Mouse (Mus musculus) thymus, postnatal 4 days (tissue): ENCODE measurements around the gene Tex21.
"Not testable (repeated sequence)": the region's sequence is repeated elsewhere in the genome, so short reads cannot be mapped to it uniquely, and the experiment has no call there.

ENCODE experiments used
- DNase-seq: peaks from one replicate; pipeline ENCODE4 v3.0.0; 2021

The Tex21 gene

DNA sequence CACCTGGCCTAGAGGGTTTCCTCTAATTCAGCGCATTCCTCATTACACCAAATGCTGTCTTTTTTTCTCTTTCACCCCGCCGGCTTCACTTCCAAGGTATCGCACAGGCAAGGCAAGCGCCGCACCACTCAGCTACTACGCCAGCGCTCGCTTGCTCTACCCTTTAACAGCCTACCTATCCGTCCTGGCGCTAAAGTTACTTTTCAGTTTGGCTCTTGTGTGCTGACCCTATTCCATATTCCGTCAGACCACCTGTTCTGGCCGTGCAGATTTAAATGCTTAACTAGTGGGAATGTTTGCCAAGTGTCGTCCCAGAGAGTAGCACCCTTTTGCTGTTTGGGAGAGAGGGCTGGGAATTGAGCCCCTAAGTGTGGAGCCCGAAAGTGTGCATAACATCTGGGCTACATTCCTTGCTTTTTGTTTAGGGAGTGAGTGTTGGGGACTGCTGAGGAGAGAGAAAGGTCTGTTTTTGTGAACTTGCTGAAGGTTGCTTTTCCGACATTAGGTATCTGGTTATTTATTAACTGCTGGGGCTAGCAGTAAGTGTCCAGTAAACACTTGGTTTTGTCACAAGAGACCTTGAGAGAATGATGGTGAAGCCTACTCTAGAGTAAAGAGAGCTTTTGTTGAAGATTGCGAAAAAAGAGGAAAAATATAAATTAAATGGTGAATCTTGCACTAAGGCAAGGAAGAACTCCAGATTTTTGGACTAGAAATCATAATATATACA lies 9.7 kb upstream of the Tex21 start:
- DNase-seq = peak; percentile 61

DNA sequence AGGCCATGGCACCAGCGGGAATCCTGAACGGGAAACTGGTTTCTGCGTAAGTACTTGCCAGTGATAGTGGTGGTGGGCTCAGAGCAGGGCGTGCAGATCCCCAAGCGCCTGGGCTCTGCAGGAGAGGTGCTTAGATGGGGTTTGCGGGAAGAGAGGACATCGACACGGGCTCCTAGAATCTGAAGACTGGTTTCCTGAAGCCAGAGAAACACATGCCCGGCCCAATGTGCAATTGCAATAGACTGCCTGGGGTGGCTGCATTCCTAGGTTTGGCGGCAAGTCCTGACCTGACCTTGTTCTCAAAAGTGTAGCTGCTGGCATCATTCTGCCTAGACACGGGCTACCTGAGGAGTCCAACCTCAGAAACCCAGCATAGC lies 8.9 kb upstream of the Tex21 start:
- DNase-seq = no peak

DNA sequence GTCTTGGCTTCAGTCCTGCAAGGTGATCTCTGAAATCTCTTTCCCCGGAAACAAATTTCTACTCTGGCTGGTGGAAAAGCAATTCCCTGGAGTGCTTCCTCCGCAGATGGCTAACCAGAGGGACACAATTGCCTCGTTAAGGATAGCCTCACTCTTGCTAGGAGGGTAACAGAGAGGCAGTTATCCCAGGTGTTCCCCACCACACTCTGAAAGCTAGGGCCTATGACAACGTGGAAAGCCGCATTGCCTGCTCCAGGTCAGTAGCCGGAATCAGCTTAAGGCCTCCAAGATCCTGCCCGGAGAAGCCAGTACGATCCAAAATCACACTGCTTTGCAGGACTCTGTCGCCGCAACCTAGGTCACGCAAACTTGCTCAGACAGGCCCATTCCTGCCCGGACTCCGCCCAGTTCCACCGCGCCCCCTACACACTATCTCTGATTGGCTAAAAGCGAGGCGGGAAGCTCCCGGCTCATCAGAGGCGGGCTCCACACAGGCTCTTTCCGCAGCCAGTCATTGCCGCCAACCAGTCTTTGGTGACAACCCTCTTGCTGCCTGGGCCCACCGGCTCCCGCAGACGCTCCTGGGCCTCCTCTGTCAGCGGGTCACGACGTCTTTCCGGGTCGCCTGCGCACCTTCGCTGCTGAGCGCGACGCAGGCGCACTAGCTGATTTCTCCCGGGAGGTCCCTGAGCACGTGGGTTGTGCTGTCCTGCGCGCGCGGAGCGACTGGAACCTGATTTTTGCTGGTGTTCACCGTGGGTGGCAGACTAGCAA lies 8.4 kb upstream of the Tex21 start, which contains the start of gene Mthfd1:
Mthfd1 (plus strand) TSS at position 574 of the 774 bp plus-strand sequence.
- DNase-seq = peak; percentile 94

DNA sequence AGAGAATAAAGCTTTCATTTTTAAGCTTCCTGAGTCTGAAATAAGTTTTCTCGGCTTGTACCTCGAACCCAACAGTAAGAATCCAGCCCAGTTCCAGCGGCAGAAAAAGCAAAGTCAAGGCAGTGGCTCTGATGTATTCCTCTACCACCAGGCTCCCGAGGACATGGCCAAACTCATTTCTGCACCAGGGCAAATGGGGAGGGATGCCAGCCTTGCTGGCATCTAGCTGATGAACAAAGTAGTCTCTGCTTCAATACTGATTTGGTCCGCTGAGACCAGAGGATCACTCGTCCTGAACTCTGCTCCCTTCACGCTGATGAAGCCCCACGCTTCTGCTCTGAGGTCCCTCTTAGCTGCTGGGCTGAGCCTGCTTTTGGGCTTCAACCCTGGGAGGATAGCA lies 7.4 kb upstream of the Tex21 start:
- DNase-seq = no peak

DNA sequence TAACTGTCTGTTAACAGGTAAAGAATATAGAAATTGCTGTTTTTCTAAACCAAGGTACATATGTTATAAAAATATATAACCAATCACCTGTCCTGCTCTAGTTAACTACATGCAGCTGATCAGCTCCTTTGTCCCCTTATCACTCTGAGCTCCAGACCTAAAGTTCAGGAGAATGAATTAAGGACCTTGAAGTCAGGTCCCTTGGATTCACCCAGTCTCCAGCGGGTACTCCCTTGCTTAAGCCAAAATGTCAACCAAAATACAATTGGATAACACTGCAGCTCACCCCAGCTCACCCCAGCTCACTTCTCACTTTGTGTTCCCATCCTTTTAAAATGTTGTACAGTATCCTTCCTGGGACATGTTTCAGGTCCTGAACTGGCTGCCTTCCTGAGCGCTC lies 7.0 kb upstream of the Tex21 start:
- DNase-seq = no peak

DNA sequence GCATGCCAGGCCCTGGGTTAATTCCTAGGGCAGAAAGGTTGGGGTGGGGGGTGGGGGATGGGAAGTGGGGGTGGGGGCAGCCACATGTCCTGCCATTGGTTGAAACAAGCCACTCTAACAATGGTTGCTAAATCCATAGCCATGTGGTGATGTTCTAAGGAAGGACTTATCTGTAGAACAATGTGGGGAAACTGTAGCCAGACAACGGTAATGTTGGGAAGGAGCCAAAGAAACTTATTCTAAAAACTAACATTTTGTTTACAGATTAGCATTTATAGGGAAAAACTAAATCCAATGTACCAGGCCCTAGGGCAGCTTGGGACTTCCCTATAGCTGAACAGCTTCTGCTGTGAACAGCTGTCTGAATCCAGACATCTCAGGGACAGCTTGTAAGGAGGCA lies 6.5 kb upstream of the Tex21 start:
- DNase-seq = no peak

DNA sequence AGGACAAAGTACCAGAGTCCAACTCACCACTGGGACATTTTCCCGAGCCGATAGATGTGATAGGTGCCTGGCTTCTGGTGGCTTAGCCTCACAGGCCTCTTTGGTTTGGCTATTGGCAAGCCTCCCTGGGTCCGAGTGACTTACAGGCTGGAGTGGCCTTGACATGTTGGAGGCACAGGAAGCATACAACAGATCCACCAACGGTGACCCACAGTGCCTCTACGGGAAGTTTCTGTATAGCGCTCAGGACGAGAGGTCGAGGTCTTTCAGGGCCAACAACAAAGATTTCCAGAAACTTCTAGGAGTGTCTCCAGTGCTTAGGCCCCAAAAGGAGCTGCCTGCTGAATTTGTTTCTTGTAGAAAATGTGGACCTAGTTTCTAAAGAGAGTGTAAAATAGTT lies 1.6 kb downstream of the Tex21 start:
- DNase-seq = no peak

DNA sequence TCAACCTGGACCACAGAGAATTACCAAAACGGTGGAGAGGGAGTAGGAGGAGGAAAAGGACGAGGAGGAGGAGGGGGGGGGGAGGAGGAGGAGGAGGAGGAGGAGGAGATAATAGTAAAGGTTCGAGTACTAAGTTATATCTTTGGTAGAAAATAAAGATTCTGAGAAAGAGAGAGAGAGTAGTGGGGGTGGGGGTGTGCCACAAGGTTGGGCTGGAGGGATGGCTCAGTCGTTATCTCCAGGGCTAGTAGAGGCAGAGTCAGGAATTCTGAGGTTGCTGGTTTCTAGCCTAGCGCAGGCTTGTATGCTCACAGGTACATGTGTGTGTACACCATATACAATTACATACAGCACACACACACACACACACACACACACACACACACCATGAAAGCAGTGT lies 4.7 kb downstream of the Tex21 start:
- DNase-seq = no peak

DNA sequence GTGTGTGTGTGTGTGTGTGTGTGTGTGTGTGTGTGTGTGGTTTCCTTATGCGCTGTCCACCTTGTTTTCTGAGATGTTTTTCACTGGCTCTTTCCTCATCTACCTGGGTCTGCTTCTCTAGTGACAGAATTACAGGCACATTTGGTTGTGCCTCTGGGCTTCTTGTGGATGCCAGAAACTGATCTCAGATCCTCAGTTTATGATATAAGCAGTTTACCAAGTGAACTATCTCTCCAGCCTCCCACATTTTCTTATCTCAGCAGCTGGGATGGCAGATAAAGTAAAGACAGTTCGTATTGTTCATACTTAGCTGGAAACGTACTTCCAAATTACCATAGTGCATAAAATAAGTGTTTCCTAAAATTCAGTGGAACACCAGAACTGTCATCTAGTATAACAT lies 5.5 kb downstream of the Tex21 start:
- DNase-seq = no peak

DNA sequence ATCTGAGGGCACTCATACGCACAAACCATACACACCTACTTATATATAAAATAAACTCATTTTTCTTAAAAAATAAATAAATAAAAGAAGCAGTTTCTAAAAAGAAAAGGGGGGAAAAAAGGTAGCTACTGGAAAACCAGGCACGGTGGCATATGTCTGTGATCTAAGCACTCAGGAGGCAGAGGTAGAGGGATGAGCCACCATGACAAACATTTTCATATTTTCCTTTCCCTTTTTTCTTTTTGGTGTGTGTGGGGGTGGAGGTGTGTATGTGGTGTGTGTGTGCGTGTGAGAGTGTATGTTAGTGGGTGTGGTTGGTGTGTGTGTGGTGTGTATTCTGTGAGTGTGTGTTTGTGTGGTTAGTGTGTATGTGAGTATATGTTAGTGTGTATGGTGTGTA lies 5.9 kb downstream of the Tex21 start:
- no peak for DNase-seq

DNA sequence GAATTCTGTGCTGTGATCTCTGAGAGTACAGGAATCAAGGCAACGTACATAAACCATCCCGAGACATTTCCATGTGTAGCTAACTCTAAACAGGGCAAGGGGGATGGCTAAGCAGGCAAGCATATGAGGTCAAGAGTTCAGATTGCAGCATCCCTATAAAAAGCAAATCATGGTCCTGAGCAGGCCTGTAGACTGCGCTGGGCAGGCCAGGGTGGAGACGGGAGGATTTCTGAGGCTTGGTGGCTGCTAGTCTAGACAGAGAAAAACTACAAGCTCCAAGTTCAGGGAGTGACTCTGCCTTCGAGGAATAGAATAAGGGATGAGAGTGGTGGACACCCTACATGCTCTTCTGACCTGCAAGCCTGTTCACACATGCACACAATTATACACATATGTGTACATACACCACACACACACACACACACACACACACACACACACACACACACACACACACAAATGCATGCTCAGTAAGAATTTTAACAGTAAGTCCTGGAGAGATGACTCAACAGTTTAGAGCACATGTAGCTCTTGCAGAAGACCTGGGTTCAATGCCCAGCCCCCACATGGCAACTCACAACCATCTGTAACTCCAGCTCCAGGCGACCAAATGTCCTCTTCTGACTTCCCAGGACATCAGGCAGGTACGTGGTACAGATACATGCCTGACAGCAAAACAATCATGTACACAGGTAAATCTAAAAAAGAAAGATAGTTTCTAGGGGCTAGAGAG lies 6.5 kb downstream of the Tex21 start:
- DNase-seq = no peak

DNA sequence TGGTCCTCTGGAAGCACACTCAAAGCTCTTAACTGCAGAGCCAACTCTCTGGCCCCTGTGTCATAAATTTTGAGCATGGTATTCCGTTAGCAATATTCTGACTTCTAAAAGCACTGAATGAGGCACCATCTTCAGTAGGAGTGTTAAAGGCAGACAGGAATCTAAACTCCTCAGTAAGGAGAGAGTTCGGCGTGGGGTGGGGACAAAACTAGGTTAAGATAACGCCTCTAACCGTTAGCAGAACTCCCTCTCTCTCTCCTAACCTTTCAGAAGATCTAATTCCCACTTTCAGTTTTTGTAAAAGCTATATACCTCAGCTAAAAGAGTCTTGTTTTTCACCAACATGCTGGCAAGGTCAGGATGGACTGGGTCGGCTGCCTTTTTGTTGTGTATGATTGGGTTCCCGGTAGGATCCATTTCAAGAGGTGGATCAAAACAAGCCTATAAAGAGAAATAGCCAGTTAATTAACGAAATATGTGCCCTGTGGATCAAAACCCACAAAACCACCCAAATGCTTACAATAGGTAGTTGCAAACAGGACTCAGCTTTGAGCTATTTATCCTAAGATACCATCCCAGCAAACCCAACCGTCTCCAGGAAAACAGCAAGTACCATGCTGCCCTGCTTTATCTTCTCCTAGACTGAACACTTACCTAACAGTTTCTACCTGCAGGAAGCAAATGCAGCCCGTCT lies 7.3 kb downstream of the Tex21 start:
- DNase-seq = no peak

DNA sequence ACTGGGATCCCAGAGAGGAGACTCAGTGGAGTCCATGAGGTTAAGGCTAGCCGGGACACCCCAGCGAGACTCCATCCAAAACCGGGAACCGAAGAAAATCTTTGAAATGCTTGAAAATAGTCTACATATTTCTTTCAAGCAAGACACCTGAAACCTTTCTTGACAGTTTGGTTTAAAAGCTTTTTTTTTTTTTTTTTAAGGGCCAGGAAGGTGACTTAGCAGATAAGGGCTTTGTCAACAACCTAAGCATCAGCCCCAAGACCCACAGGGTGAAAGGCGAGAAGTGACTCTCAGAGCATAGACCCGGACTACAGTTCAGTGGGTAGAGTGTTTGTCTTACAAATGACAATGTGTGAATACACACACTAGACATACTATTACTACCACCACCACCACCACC lies 11.3 kb downstream of the Tex21 start:
- DNase-seq = no peak

DNA sequence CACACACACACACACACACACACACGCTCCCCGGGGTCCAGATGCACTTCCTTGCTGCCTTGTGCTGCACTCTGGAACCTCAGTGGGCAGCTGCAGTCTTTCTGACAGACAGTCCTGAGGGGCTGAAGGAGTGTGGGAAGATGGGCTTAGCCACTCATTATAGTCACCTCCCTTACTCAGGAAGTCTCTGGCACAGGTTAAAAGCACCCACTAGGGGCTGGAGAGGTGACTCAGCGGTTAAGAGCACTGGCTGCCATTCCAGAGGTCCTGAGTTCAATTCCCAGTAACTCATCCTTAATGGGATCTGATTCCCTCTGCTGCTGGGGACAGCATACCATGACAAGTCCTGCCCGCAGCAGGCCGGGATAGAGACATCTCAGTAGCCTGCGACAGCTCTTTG lies 15.9 kb downstream of the Tex21 start:
- no peak for DNase-seq

DNA sequence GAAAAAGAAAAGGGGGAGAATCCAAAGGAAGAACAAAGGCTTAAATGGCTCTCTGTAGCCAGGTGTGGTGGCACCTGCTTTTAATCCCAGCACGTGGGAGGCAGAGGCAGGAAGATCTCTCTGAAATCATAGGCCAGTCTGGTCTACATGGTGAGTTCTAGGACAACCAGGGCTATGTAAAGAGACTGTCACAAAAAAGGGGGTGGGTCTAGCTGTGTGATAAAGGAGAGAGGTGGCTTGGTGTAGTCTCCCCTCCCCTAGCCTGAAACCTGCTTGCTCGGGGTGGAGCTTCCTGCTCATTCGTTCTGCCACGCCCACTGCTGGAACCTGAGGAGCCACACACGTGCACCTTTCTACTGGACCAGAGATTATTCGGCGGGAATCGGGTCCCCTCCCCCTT lies 24.4 kb downstream of the Tex21 start:
- not testable (repeated sequence) for DNase-seq

DNA sequence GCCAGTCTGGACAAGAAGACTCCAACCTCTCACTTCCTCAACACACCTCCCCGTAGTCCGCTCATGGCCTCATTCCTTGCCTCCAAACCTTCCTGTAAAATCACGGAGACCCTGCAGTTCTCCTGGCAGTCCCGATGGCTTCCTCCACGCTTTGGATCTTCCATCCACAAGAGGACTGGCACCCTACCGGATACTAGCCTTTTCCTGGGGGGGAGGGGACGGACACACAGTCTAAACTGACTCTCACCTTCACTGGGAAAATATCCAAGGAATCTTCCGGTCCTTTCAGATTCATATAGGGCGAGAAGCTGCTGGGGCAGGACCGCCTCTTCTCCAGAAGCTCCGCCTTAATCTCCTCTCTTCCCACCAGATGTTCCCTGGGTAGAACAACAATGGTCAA lies 29.8 kb downstream of the Tex21 start:
- DNase-seq = no peak

DNA sequence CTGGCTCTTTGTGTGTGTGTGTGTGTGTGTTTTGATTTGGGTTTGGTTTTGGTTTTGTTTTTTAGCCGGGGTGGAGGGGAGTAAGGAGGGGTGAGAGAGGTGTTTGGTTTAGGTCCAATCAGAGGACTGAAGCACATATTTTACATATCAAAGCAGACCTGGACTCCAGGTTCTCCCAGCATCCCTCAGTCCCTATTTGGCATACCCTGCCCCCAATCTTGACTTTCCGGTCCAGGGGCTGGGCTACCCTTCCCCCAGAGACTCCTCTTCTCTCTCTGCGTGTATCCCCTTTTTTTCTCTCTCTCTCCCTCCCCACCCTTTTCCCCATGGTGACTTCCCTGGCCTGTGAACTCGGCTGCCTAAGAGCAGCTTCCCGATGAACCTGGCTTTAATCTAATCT lies 31.4 kb downstream of the Tex21 start:
- DNase-seq = no peak

DNA sequence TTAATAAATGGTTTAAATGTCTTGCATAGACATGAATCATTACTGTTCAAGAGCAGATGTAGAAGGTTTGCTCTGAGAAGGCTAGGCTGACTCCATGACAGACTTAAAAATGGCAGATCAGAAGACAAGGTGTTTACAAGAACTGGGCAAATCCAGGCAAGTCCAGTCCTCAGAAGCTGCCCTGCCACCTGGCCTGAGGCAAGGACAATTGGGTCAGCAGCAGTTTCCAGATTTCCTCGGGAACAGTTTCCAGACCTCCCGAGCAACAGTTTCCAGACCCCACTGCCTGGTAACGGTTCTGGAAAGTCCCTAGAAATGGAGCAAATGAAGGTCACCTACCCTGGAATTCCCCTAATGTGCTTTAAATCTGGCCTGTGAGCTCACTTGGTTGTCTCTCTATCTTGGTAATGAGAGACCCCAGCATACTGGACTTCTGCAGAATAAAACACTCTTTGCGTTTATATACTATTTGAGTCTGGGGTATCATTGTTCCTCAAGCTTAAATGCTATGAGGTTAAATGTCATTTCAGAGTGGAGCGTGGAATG lies 37.0 kb downstream of the Tex21 start:
- no peak for DNase-seq

DNA sequence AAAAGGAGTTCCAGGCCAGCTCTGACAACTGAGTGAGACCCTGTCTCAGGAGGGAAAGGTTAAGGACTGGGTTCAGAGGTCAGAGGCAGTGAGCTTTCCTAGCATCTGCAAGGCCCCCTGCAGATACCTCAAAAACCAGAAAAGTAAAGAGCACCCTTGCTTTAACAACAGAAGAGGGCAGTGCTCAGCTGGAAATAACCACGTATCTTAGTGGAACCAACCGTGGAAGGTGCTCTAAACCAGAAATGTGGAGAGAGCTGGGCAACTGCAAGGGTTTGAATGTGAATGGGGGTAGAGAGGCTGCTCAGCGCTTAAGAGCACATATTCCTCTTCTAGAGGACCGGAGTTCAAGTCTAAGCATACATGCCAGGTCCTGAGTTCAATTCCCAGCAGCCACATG lies 46.2 kb downstream of the Tex21 start:
- DNase-seq = no peak

DNA sequence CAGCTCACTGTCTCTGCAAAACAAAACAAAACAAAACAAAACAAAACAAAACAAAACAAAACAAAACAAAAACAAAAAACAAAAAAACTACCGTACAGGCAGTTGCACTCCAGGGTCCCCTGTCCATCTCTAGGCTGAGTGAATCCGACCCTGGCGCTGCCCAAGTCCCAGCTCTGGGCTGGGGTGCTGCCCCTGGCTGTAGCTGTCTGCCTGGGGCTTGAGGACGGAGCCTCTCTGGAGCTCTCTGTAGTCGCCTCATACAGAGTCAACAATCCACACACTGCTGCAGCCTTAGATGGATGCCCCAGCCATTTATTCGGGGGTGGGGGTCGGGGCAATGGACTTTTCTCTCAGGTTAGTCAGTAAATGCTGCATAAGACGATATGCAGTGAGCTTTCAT lies 49.5 kb downstream of the Tex21 start:
- DNase-seq = peak; percentile 14

DNA sequence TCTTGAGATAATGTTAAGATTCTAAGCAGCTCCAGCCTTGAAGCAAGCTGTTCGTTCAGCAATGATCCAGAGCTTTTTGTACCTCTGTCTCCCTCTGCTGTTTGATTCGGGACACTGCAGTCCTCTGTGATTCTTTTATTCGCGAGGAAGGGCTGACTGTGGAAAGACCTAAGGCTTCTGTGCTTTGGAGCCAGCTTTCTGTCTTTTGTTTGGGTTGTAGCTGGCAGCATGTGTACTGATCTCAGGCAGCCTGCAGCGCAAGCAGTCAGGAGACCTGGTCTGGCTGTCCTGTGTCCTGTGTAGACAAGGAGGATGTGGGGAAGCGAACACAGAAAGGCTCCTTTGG lies 49.9 kb downstream of the Tex21 start:
- peak; percentile 70 for DNase-seq

DNA sequence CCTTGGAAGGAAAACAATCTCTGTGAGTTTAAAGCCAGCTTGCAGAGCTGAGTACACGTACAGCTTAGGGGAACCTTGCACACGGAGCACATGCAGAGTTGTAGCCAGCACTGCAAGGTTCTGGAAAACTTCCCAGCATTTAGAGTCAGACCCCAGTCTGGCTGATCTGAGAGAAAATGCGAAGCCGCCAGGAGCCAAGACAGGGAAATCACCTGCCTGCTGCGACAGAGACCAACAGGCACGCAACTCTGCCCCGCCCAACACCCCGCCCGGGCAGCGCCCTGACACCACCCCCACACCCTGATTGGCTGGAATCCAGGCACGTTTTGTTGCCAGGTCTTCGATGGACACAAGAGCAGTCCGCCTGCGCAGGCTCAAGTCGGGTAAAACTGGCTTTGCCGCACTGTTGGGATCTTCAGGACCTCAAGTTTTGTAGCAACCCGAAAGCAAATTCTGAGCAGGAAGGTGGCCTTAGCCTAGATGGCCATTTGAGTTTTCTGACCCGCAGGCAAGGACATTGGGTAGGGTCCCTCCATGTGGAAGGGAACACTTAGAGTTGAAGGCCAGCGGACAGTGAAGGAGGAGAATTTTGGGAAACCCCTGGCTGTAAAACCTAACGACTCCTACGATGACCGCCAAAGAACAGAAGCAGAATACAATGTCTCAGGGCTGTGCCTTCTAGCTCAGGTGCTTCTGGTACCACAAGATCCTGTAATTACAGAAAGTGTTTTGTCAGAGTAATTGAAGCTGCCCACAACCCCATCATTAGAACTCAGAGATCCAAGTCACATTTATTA lies 50.4 kb downstream of the Tex21 start:
- peak; percentile 78 for DNase-seq
